Mouse (Mus musculus) small intestine, adult 2 months (tissue): ENCODE measurements around the gene Hoxa3. TPM values are rescaled to one million over a fixed set of nuclear protein-coding genes. Genes with fewer than 3 reads are reported as not detected.

Source experiments
- H3K27ac ChIP-seq: fragments of 200-500 bp; 2 replicates; pipeline ENCODE4 v1.5.1; 2012; ENCODE audit warnings: low read depth, low read length, control low read depth, inconsistent platforms; ENCODE audit not compliant: insufficient read depth
- H3K27me3 ChIP-seq: fragments of 200-500 bp; 2 replicates; pipeline ENCODE4 v1.6.1; 2012; ENCODE audit warnings: mild to moderate bottlenecking, moderate library complexity, low read length, inconsistent platforms; ENCODE audit not compliant: control insufficient read depth, insufficient read depth
- H3K36me3 ChIP-seq: fragments of 200-500 bp; 2 replicates; pipeline ENCODE4 v1.6.1; 2012; ENCODE audit warnings: mild to moderate bottlenecking, low read length, control low read depth, inconsistent platforms; ENCODE audit not compliant: control insufficient read depth, insufficient read depth
- H3K4me1 ChIP-seq: fragments of 200-500 bp; 2 replicates; pipeline ENCODE4 v1.6.1; 2012; ENCODE audit warnings: low read length, inconsistent platforms, mixed read lengths; ENCODE audit not compliant: control insufficient read depth, insufficient read depth, insufficient read length
- H3K4me3 ChIP-seq: fragments of 200-500 bp; 2 replicates; pipeline ENCODE4 v1.5.1; 2012; ENCODE audit warnings: low read depth, mild to moderate bottlenecking, control low read depth, inconsistent platforms, low read length, moderate library complexity
- CTCF ChIP-seq: fragments of 200-500 bp; IDR thresholded peaks from 2 replicates; pipeline ENCODE4 v1.5.1; 2012; ENCODE audit warnings: low read depth, mild to moderate bottlenecking, control low read depth, inconsistent platforms, low read length, moderate library complexity, mixed read lengths; ENCODE audit not compliant: insufficient replicate concordance, insufficient read length; ENCODE audit errors: extremely low read depth
- POLR2A ChIP-seq: fragments of 200-500 bp; IDR thresholded peaks from 2 replicates; pipeline ENCODE4 v1.6.1; 2012; ENCODE audit warnings: low read depth, mild to moderate bottlenecking, control low read depth, inconsistent platforms, low read length, moderate library complexity
- WGBS: fragments of 180-500 bp; shearing (Covaris S2); methylation state at CpG from one replicate; pipeline ENCODE4 v1.1.7; 2018; 5-methylcytosine and 5-hydroxymethylcytosine counted together
- polyA plus RNA-seq: library from polyadenylated mRNA; depleted of rRNA; stranded (reverse); fragments of >200 nt; gene quantifications from 2 replicates; pipeline ENCODE4 v1.2.3, GENCODE M21; 2012

Hoxa3 gene
- polyA plus RNA-seq, 1 experiment: 5.0 TPM

GRCm38 (mm10) chr6:52259081-52259790 is 46.1 kb upstream of the Hoxa3 start:
- WGBS: 3% methylated on average over 25 of the region's 25 CpGs
- no peak overlapping the region for H3K27ac ChIP-seq
- H3K4me3 ChIP-seq: no peak overlapping the region
- H3K36me3 ChIP-seq: no peaks in the 10 kb centered on the region
- 0 out of 2 replicates have a peak, but pooled peaks cover 4% of the 10 kb centered on the region for H3K4me1 ChIP-seq
- TF ChIP-seq POLR2A: no peak
- TF ChIP-seq CTCF: no peak
- peaks cover 72% of the 10 kb centered on the region for H3K27me3 ChIP-seq

DNA sequence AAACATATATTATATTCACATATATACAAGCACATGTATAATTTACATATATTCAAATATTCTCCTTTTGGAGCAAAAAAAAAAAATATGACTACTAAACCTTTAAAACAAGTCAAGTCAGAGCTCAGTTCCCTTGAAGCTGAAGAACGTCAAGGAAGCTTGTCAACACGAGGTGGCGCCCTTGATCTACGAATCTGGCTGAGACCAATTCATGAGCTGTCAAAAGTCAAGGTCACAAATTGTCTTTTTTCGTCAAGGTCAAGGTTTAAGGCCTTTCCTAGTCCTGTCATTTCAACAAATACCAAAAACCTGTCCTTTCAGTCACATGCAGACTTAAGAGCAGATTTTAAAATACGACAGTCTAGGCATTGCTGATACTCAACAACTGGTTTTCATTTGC is 43.8 kb upstream of the Hoxa3 start:
- H3K4me1 ChIP-seq: 0 out of 2 replicates have a peak, but pooled peaks cover 6% of the 10 kb centered on the region
- H3K27ac ChIP-seq: no peak overlapping the region
- H3K27me3 ChIP-seq: peaks cover 73% of the 10 kb centered on the region
- WGBS: 2% methylated on average over 6 of the region's 6 CpGs
- no peaks in the 10 kb centered on the region for H3K36me3 ChIP-seq
- no peak overlapping the region for H3K4me3 ChIP-seq
- TF ChIP-seq CTCF (no peak), POLR2A (no peak)

DNA sequence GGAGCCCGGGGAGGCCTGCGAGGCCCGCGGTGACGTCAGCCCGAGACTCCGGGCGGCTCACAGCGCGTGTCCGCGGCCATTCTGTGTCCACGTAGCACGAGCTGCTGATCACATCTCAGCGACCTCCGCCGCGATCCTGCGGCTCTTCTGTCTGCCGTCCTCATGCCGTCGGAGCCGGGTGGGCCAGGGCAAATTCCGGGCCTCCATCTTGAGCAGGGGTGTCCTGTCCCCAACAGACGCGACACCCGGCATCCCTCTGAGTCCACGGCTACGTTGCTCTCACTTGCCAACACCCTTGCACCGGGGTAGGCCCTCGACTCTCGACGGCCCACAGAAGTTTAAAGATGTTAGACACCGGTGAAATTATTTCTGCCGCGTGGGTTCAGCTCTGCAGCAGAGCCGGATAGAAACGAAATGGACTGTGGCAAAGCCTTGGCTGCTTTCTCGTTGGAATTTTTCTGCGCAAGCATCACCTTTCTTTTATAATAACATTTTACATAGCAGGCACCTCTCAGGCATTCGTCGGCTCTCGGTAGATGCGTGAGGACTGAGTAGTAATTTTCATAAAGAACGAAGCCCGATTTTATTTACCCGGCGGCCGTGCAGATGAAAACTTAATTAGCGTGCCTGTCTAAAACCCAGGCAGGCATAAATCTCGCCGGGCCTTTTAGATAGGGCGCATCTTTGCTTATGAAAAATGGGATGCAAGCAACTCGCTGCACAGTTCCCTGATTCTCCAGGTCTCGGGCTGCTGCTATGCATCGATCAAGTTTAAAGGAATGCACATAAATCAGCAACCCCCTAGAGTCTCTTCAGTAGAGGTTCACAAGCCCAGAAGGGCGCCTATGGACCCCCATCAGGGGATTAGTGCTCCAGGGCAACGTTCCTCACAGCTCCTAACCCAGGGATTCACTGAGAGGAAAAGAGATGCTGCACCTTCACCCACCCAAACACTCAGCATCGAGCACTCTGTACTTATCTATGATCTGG is 40.7 kb upstream of the Hoxa3 start:
- no peak overlapping the region for H3K27ac ChIP-seq
- H3K27me3 ChIP-seq: peaks cover 70% of the 10 kb centered on the region
- peak overlapping the region; percentile 28 for H3K4me3 ChIP-seq
- WGBS: 4% methylated on average over 59 of the region's 59 CpGs
- H3K4me1 ChIP-seq: peaks cover 2% of the 10 kb centered on the region; the same call in 1 of the 2 replicates
- no peaks in the 10 kb centered on the region for H3K36me3 ChIP-seq
- TF ChIP-seq CTCF: no peak
- TF ChIP-seq POLR2A: no peak

GRCm38 (mm10) chr6:52252775-52253376 is 39.7 kb upstream of the Hoxa3 start:
- WGBS: 5% methylated on average over 35 of the region's 35 CpGs
- TF ChIP-seq CTCF (no peak), POLR2A (no peak)
- Histone ChIP-seq H3K27ac (no peak overlapping the region), H3K4me3 (no peak overlapping the region), H3K36me3 (no peaks in the 10 kb centered on the region), H3K27me3 (peaks cover 70% of the 10 kb centered on the region), H3K4me1 (peaks cover 2% of the 10 kb centered on the region; the same call in 1 of the 2 replicates)

GRCm38 (mm10) chr6:52252016-52252774 is 39.1 kb upstream of the Hoxa3 start:
- Histone ChIP-seq H3K27ac (no peak overlapping the region), H3K36me3 (no peaks in the 10 kb centered on the region), H3K27me3 (peaks cover 71% of the 10 kb centered on the region), H3K4me3 (no peak overlapping the region), H3K4me1 (peaks cover 2% of the 10 kb centered on the region; the same call in 1 of the 2 replicates)
- 9% methylated on average over 24 of the region's 24 CpGs for WGBS
- TF ChIP-seq POLR2A (no peak), CTCF (no peak)

GRCm38 (mm10) chr6:52251177-52251879 is 38.2 kb upstream of the Hoxa3 start:
- Histone ChIP-seq H3K27me3 (peaks cover 77% of the 10 kb centered on the region), H3K36me3 (no peaks in the 10 kb centered on the region), H3K4me3 (no peak overlapping the region), H3K27ac (no peak overlapping the region), H3K4me1 (peaks cover 2% of the 10 kb centered on the region; the same call in 1 of the 2 replicates)
- 11% methylated on average over 7 of the region's 7 CpGs for WGBS
- TF ChIP-seq CTCF (no peak), POLR2A (no peak)
